Mouse (Mus musculus): ENCODE measurements around the gene Polg. TPM values are rescaled to one million over a fixed set of nuclear protein-coding genes. Genes with fewer than 3 reads are reported as not detected.

The Polg gene
- polyA plus RNA-seq, 1 experiment from 2014 or later = 19.1 TPM

DNA sequence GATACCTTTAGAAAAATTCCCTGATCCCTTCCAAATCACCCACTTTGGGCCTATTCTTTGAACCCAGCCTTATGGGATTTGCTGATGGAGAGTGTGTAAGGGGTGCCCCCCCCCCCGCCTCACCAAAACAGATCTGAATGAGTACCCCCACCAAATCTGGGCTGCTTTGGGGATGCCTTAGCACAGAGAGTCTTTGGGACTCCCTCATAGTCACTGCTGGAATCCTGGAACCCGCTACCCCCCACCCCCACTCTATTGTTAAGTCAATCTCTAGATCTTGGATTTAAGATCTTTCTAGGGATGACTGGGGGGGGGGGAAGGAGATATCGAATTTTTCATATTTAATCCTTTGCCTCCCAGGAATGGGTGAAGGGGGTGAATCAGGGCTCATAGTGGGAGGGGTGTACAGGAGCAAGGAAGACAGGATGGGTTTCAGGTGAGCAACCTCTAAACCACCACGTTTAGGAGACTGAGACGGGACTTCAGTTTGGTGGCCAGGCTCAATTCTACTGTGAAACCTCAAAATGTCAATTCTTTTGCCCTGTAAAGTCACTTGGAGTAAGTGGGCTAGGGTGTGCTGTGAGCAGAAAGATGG, 37.6 kb upstream of the Polg start:
- TF ChIP-seq CTCF (IDR thresholded peaks at IDR 0.05; ENCODE audit: low read depth) (no peak), EP300 (IDR thresholded peaks at IDR 0.05; ENCODE audit: low read depth) (no peak)
- peaks cover 7% of the 10 kb centered on the region; the same call in 1 of the 2 replicates for H3K4me1 ChIP-seq (ENCODE audit: insufficient read depth)
- no peak overlapping the region for H3K4me3 ChIP-seq (ENCODE audit: low read depth, low read length)
- H3K27ac ChIP-seq (ENCODE audit: low read depth) = no peak overlapping the region
- DNase-seq (no peak), ATAC-seq (no peak)
- no peak overlapping the region for H3K9ac ChIP-seq (replicated peaks)
- WGBS (ENCODE audit: insufficient replicate concordance) = 5% methylated on average over 5 of the region's 5 CpGs
- H3K4me2 ChIP-seq (ENCODE audit: low read depth, low read length) = no peak overlapping the region
- H3K9me3 ChIP-seq (ENCODE audit: low read length) = no peaks in the 10 kb centered on the region
- no peaks in the 10 kb centered on the region for H3K36me3 ChIP-seq (replicated peaks; ENCODE audit: insufficient read depth, low read length)
- peaks cover 100% of the 10 kb centered on the region for H3K27me3 ChIP-seq (ENCODE audit: insufficient read depth, low read length)

DNA sequence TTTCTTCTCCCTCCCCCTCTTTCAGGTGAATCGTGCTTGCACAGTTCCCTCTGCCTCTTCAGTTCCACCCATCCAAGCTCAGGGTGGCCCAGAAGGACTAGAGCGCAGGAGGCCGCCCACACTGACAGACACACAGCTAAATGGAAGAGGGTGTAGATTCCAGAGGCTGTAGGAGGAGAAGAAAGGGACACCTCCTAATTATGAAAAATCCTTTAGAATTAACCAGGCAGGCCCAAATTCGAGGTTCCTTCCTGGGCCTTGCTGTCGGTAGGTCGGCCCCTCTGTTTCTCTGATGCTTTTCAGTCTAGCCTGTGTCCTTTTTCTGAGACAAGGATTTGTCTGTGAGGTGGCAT, 36.9 kb upstream of the Polg start:
- H3K9ac ChIP-seq (replicated peaks) = no peak overlapping the region
- DNase-seq (no peak), ATAC-seq (no peak)
- H3K27me3 ChIP-seq (ENCODE audit: insufficient read depth, low read length) = peaks cover 100% of the 10 kb centered on the region
- no peaks in the 10 kb centered on the region for H3K9me3 ChIP-seq (ENCODE audit: low read length)
- WGBS (ENCODE audit: insufficient replicate concordance) = 10% methylated on average over 6 of the region's 6 CpGs
- H3K4me1 ChIP-seq (ENCODE audit: insufficient read depth) = peaks cover 4% of the 10 kb centered on the region; the same call in 1 of the 2 replicates
- no peak overlapping the region for H3K27ac ChIP-seq (ENCODE audit: low read depth)
- no peaks in the 10 kb centered on the region for H3K36me3 ChIP-seq (replicated peaks; ENCODE audit: insufficient read depth, low read length)
- TF ChIP-seq EP300 (IDR thresholded peaks at IDR 0.05; ENCODE audit: low read depth) (no peak), CTCF (IDR thresholded peaks at IDR 0.05; ENCODE audit: low read depth) (no peak)
- no peak overlapping the region for H3K4me2 ChIP-seq (ENCODE audit: low read depth, low read length)
- no peak overlapping the region for H3K4me3 ChIP-seq (ENCODE audit: low read depth, low read length)

DNA sequence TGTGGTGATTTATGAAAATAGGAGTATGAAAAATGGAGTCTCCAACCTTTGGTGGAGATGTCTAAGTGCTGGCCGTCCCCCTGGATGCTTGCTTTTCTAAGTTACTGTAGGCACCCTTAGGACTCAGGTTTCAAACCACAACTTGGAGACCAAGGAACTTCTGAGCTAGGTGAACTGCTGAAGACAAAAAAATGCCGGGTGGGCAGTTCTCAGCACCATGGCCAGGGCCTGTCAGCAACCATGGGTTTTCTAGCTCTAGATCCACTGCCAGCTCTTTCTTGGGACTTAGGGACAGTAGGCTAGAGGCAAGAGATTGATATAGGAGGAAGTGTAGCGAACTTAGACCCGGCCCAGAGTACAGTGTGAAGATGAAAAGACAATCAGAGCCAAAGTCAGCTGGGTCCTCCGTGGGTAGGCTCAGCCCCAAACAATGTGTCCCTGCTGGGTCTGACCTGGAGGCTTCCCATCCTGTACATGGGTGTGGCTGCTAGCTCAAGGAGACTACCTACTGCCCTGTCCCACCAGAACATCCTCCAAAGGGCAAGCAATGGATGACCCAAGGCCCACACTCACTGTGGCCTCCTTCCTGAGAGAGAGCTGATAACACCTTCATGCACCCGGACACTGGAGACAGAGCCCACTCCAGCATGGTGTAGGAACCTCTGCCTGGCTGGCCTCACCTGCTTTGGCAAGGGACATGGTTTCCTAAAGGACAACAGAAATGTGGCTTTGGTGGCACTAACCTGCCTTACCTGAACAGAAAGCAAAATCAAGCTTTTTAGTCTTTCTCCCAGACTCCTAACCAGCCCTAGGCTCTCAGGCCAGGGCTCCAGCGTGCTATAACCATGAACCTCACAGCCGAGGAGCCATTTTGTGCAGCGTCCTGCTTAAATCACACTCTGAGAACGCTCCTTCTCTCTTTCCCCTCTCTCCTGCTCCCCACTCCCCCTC, 36.3 kb upstream of the Polg start:
- no peak for DNase-seq
- H3K36me3 ChIP-seq (replicated peaks; ENCODE audit: insufficient read depth, low read length) = no peaks in the 10 kb centered on the region

DNA sequence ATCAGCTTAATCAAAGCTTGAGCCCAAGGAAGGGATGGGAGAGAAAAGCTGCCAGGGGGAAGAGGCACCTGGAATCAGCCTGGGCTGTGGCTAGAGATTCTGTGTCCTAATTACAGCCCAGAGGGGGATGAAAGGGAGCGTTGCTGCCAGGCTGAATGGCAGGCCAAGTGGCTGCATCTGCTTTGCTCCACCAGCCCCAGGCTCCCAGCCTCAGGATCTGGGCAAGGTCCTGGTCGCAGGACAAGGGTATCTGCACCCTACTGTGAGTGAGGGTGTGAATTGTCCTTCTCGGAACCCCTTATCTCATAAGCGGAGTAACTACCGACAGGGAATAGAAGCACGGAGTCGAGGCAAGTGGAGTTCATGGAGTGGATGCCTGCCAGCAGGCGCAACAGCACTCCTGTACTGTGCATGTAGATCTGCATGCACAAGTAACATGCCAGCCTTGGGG, 35.4 kb upstream of the Polg start:
- TF ChIP-seq EP300 (IDR thresholded peaks at IDR 0.05; ENCODE audit: low read depth) = no peak
- no peak for TF ChIP-seq CTCF (IDR thresholded peaks at IDR 0.05; ENCODE audit: low read depth)
- Histone ChIP-seq H3K4me2 (ENCODE audit: low read depth, low read length) (no peak overlapping the region), H3K27ac (ENCODE audit: low read depth) (no peak overlapping the region), H3K4me3 (ENCODE audit: low read depth, low read length) (no peak overlapping the region), H3K9me3 (ENCODE audit: low read length) (no peaks in the 10 kb centered on the region), H3K4me1 (ENCODE audit: insufficient read depth) (peaks cover 4% of the 10 kb centered on the region; the same call in 1 of the 2 replicates), H3K36me3 (replicated peaks; ENCODE audit: insufficient read depth, low read length) (no peaks in the 10 kb centered on the region), H3K27me3 (ENCODE audit: insufficient read depth, low read length) (peaks cover 100% of the 10 kb centered on the region), H3K9ac (replicated peaks) (no peak overlapping the region)
- 5% methylated on average over 8 of the region's 8 CpGs for WGBS (ENCODE audit: insufficient replicate concordance)
- ATAC-seq = no peak
- no peak for DNase-seq

More for the DNA sequence above, 36.3 kb upstream of the Polg start:
- Histone ChIP-seq H3K9ac (replicated peaks) (no peak overlapping the region), H3K27me3 (ENCODE audit: insufficient read depth, low read length) (peaks cover 100% of the 10 kb centered on the region), H3K27ac (ENCODE audit: low read depth) (no peak overlapping the region), H3K4me2 (ENCODE audit: low read depth, low read length) (no peak overlapping the region), H3K4me1 (ENCODE audit: insufficient read depth) (peaks cover 4% of the 10 kb centered on the region; the same call in 1 of the 2 replicates), H3K4me3 (ENCODE audit: low read depth, low read length) (no peak overlapping the region), H3K9me3 (ENCODE audit: low read length) (no peaks in the 10 kb centered on the region)
- 5% methylated on average over 10 of the region's 10 CpGs for WGBS (ENCODE audit: insufficient replicate concordance)
- ATAC-seq = no peak
- TF ChIP-seq CTCF (IDR thresholded peaks at IDR 0.05; ENCODE audit: low read depth) = no peak
- no peak for TF ChIP-seq EP300 (IDR thresholded peaks at IDR 0.05; ENCODE audit: low read depth)

DNA sequence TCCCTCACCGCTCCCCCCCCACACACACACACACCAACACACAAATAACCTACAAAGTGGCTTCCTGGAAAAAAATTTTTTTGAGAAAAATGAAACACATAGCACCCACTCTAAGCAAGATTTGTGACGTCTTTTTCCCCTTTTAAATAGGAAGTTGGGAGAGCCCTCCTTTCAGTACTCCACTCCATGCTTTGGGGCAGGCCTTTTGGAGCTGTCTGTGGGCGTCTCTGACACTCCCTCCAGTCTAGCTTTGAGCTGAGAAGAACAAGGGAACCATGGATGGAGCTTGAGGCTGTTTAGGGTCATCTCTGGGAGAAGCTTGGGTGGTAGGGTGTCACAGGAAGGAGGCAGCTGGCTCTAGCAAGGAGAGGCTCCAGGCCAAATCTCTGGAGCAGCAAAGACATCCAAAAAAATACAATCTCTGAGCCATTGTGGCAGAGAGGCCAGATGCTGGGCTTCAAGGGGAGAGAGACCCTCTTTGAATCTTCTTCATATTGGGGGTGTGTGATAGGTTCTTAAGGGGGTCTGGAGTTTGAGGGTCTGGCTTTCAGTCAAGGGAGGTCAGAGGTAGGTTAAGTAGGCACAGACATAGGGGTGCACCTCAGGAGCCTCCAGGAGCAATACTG, 34.6 kb upstream of the Polg start:
- no peak for ATAC-seq
- H3K27me3 ChIP-seq (ENCODE audit: insufficient read depth, low read length) = peaks cover 100% of the 10 kb centered on the region

More for the DNA sequence above, 34.6 kb upstream of the Polg start:
- DNase-seq = no peak
- Histone ChIP-seq H3K36me3 (replicated peaks; ENCODE audit: insufficient read depth, low read length) (no peaks in the 10 kb centered on the region), H3K4me3 (ENCODE audit: low read depth, low read length) (no peak overlapping the region), H3K9ac (replicated peaks) (no peak overlapping the region), H3K4me1 (ENCODE audit: insufficient read depth) (peaks cover 4% of the 10 kb centered on the region; the same call in 1 of the 2 replicates), H3K9me3 (ENCODE audit: low read length) (no peaks in the 10 kb centered on the region), H3K27ac (ENCODE audit: low read depth) (no peak overlapping the region), H3K4me2 (ENCODE audit: low read depth, low read length) (no peak overlapping the region)
- TF ChIP-seq EP300 (IDR thresholded peaks at IDR 0.05; ENCODE audit: low read depth) (no peak), CTCF (IDR thresholded peaks at IDR 0.05; ENCODE audit: low read depth) (no peak)
- WGBS (ENCODE audit: insufficient replicate concordance) = 8% methylated on average over 3 of the region's 3 CpGs

Data from liver, postnatal 0 days (tissue).